Comparison of ENCODE assay signal across 9 mouse cellular contexts in genomic region chr16:48750145-48750827, GRCm38 (mm10). TPM values are rescaled to one million over a fixed set of nuclear protein-coding genes. Genes with fewer than 3 reads are reported as not detected.
DNase-seq lines count a peak whose midpoint lies in the region; ATAC-seq and TF ChIP-seq lines count a peak whose summit lies in the region.
"Had no signal": no experiment of that assay in that cellular context is flagged by ENCODE, and none has a peak within 500 bp of the region (broad histone marks: within the 10 kb centered on the region; RNA-seq: fewer than 3 reads in every experiment).

No protein-coding gene starts in this region.

- H3K4me2 ChIP-seq in lung, embryonic 15.5 days = peak overlapping the region; percentile 48
- peak overlapping the region; percentile 56 for H3K4me2 ChIP-seq in limb, embryonic 12.5 days
- H3K4me2 ChIP-seq in stomach, postnatal 0 days (replicated peaks; ENCODE audit: low read depth) = peak overlapping the region; percentile 27; the same call in 1 of the 2 replicates
- H3K4me2 ChIP-seq: liver, embryonic 15.5 days had no signal

- TF ChIP-seq EP300 in stomach, postnatal 0 days (optimal IDR thresholded peaks at IDR 0.05) = no peak

- H3K4me3 ChIP-seq in lung, embryonic 15.5 days = peak overlapping the region; percentile 21; the same call in 1 of the 2 replicates
- peak overlapping the region; percentile 26 for H3K4me3 ChIP-seq in limb, embryonic 12.5 days (replicated peaks)
- no peak overlapping the region for H3K4me3 ChIP-seq in stomach, postnatal 0 days (ENCODE audit: low read depth, low read length)
- H3K4me3 ChIP-seq: liver, embryonic 15.5 days had no signal

- no peaks in the 10 kb centered on the region for H3K9me3 ChIP-seq in lung, embryonic 15.5 days
- H3K9me3 ChIP-seq in limb, embryonic 12.5 days = no peaks in the 10 kb centered on the region
- no peaks in the 10 kb centered on the region for H3K9me3 ChIP-seq in stomach, postnatal 0 days (ENCODE audit: control insufficient read depth, low read length)
- H3K9me3 ChIP-seq: liver, embryonic 15.5 days had no signal

- no peak for ATAC-seq in lung, embryonic 15.5 days (ENCODE audit: borderline replicate concordance, extremely low read depth, low FRiP score, low TSS enrichment)
- ATAC-seq in limb, embryonic 12.5 days (ENCODE audit: insufficient number of reproducible peaks, insufficient read depth, low FRiP score, low TSS enrichment, low read depth) = no peak
- no peak for ATAC-seq in stomach, postnatal 0 days (ENCODE audit: low FRiP score, low TSS enrichment)

- no peaks in the 10 kb centered on the region for H3K36me3 ChIP-seq in lung, embryonic 15.5 days
- no peaks in the 10 kb centered on the region for H3K36me3 ChIP-seq in limb, embryonic 12.5 days
- H3K36me3 ChIP-seq in stomach, postnatal 0 days (ENCODE audit: control insufficient read depth, insufficient read depth, low read length) = no peaks in the 10 kb centered on the region
- H3K36me3 ChIP-seq: liver, embryonic 15.5 days had no signal

- H3K4me1 ChIP-seq in lung, embryonic 15.5 days = no peaks in the 10 kb centered on the region
- H3K4me1 ChIP-seq in limb, embryonic 12.5 days (replicated peaks) = peaks cover 4% of the 10 kb centered on the region
- no peaks in the 10 kb centered on the region for H3K4me1 ChIP-seq in stomach, postnatal 0 days (replicated peaks; ENCODE audit: control insufficient read depth, insufficient read depth)
- H3K4me1 ChIP-seq: liver, embryonic 15.5 days had no signal

- WGBS in lung, embryonic 15.5 days = 12% methylated on average over 26 of the region's 26 CpGs
- WGBS in limb, embryonic 12.5 days = 22% methylated on average over 26 of the region's 26 CpGs
- WGBS in stomach, postnatal 0 days = 15% methylated on average over 26 of the region's 26 CpGs

- no peak overlapping the region for H3K9ac ChIP-seq in lung, embryonic 15.5 days
- no peak overlapping the region for H3K9ac ChIP-seq in limb, embryonic 12.5 days (replicated peaks)
- H3K9ac ChIP-seq in stomach, postnatal 0 days (ENCODE audit: low read length) = no peak overlapping the region
- H3K9ac ChIP-seq: liver, embryonic 15.5 days had no signal

- peak; percentile 24 to 36 for DNase-seq in cerebellum, postnatal 14 days
- DNase-seq in cerebellum, adult 18-20 months = no peak
- DNase-seq in lung, postnatal 36 days = no peak
- no peak for DNase-seq in stomach, postnatal 0 days (ENCODE audit: low spot score)
- DNase-seq in right cerebral cortex, adult 18-20 months = no peak
- DNase-seq in cerebellum, adult 11 months = no peak

- no peaks in the 10 kb centered on the region for H3K27me3 ChIP-seq in lung, embryonic 15.5 days
- H3K27me3 ChIP-seq in limb, embryonic 12.5 days = no peaks in the 10 kb centered on the region
- no peaks in the 10 kb centered on the region for H3K27me3 ChIP-seq in stomach, postnatal 0 days (ENCODE audit: control insufficient read depth, insufficient read depth, low read length)
- H3K27me3 ChIP-seq: liver, embryonic 15.5 days had no signal

- no peak overlapping the region for H3K27ac ChIP-seq in lung, embryonic 15.5 days
- H3K27ac ChIP-seq in limb, embryonic 12.5 days = no peak overlapping the region
- H3K27ac ChIP-seq in stomach, postnatal 0 days (replicated peaks) = no peak overlapping the region
- H3K27ac ChIP-seq: liver, embryonic 15.5 days had no signal

- TF ChIP-seq CTCF in stomach, postnatal 0 days (IDR thresholded peaks at IDR 0.05; ENCODE audit: low read depth) = no peak

RNA-seq across cellular contexts. Expression of gene Trat1, which starts 21.5 kb away (rescaled TPM):
- 0.18 and 0.46 TPM in 2 replicates for polyA plus RNA-seq in lung, embryonic 15.5 days (2015; fragmentation: Nextera tagmentation; extraction: Ambion mirVana)
- not detected in 2 replicates for polyA plus RNA-seq in limb, embryonic 12.5 days (2016; fragmentation: Nextera tagmentation; extraction: Ambion mirVana)
- 0.06 TPM in 1 of 2 replicates, not detected in the other for polyA plus RNA-seq in stomach, postnatal 0 days (2015; fragmentation: Nextera tagmentation; extraction: Ambion mirVana)
- polyA plus RNA-seq: liver, embryonic 15.5 days had no signal

Comparison
In these comparisons a context has a peak if more than half of its experiments do, and no peak if none do; other contexts are left out.
1. DNase-seq: peak in cerebellum, postnatal 14 days (2 of 2); none in cerebellum, adult 18-20 months (0 of 2), lung, postnatal 36 days (single experiment), stomach, postnatal 0 days (single experiment), right cerebral cortex, adult 18-20 months (single experiment) and cerebellum, adult 11 months (single experiment).
2. Peak in every context shown above with its lines, with median percentiles within 50 percentile points of each other: H3K4me2 ChIP-seq.